ENCODE assay signal across 10 mouse cellular contexts in genomic region chrX:36489506-36489905, GRCm38 (mm10). TPM values are rescaled to one million over a fixed set of nuclear protein-coding genes. Genes with fewer than 3 reads are reported as not detected.
DNase-seq lines count a peak whose midpoint lies in the region; ATAC-seq and TF ChIP-seq lines count a peak whose summit lies in the region.
"Had no signal": no experiment of that assay in that cellular context is flagged by ENCODE, and none has a peak within 500 bp of the region (broad histone marks: within the 10 kb centered on the region; RNA-seq: fewer than 3 reads in every experiment).

No protein-coding gene starts in this region.

- H3K9me3 ChIP-seq in kidney, postnatal 0 days (replicated peaks; ENCODE audit: low read length) = no peaks in the 10 kb centered on the region
- no peaks in the 10 kb centered on the region for H3K9me3 ChIP-seq in kidney, embryonic 16.5 days (ENCODE audit: low read length)
- H3K9me3 ChIP-seq in E14TG2a.4 (ENCODE audit: low read length) = no peaks in the 10 kb centered on the region
- H3K9me3 ChIP-seq: forebrain, embryonic 15.5 days; limb, embryonic 15.5 days had no signal

- no peaks in the 10 kb centered on the region for H3K27me3 ChIP-seq in kidney, postnatal 0 days (ENCODE audit: insufficient read depth, low read length)
- no peaks in the 10 kb centered on the region for H3K27me3 ChIP-seq in kidney, embryonic 16.5 days (ENCODE audit: insufficient read depth, low read length)
- H3K27me3 ChIP-seq in E14TG2a.4 (ENCODE audit: insufficient read depth, low read length) = no peaks in the 10 kb centered on the region
- H3K27me3 ChIP-seq: forebrain, embryonic 15.5 days; limb, embryonic 15.5 days had no signal

- no peaks in the 10 kb centered on the region for H3K36me3 ChIP-seq in kidney, postnatal 0 days (ENCODE audit: insufficient read depth, low read length)
- no peaks in the 10 kb centered on the region for H3K36me3 ChIP-seq in kidney, embryonic 16.5 days (ENCODE audit: insufficient read depth, low read length)
- H3K36me3 ChIP-seq in E14TG2a.4 (ENCODE audit: insufficient read depth, low read length) = no peaks in the 10 kb centered on the region
- H3K36me3 ChIP-seq: forebrain, embryonic 15.5 days; limb, embryonic 15.5 days had no signal

- H3K27ac ChIP-seq in kidney, postnatal 0 days = no peak overlapping the region
- H3K27ac ChIP-seq in kidney, embryonic 16.5 days (ENCODE audit: low read length) = no peak overlapping the region
- H3K27ac ChIP-seq: forebrain, embryonic 15.5 days; limb, embryonic 15.5 days had no signal

- no peaks in the 10 kb centered on the region for H3K4me1 ChIP-seq in kidney, postnatal 0 days (replicated peaks; ENCODE audit: insufficient read depth, low read length)
- no peaks in the 10 kb centered on the region for H3K4me1 ChIP-seq in kidney, embryonic 16.5 days (ENCODE audit: insufficient read depth, low read length)
- H3K4me1 ChIP-seq in E14TG2a.4 (replicated peaks; ENCODE audit: low read depth, low read length) = no peaks in the 10 kb centered on the region
- H3K4me1 ChIP-seq: forebrain, embryonic 15.5 days; limb, embryonic 15.5 days had no signal

- TF ChIP-seq CTCF in kidney, postnatal 0 days (IDR thresholded peaks at IDR 0.05; ENCODE audit: low read depth) = peak; percentile 61
- peak; percentile 47 for TF ChIP-seq CTCF in E14TG2a.4 (conservative IDR thresholded peaks at IDR 0.05; ENCODE audit: low read length)

- peak; percentile 21 for DNase-seq in kidney, postnatal 0 days (ENCODE audit: low spot score)
- DNase-seq in A20 (ENCODE audit: low read depth, low spot score) = peak; percentile 23
- peak; percentile 18 for DNase-seq in forelimb bud, embryonic 11.5 days (ENCODE audit: low read depth, low spot score)
- no peak for DNase-seq in right cerebral cortex, adult 18-20 months
- no peak for DNase-seq in cerebellum, adult 11 months

- ATAC-seq in kidney, postnatal 0 days (replicated peaks; ENCODE audit: low FRiP score, low read depth) = no peak
- ATAC-seq in kidney, embryonic 16.5 days (ENCODE audit: low FRiP score, low TSS enrichment) = no peak
- ATAC-seq: forebrain, embryonic 15.5 days had no signal

- no peak overlapping the region for H3K4me3 ChIP-seq in kidney, postnatal 0 days (replicated peaks; ENCODE audit: low read depth, low read length)
- no peak overlapping the region for H3K4me3 ChIP-seq in kidney, embryonic 16.5 days (ENCODE audit: low read length)
- H3K4me3 ChIP-seq in E14TG2a.4 (replicated peaks; ENCODE audit: low read length) = no peak overlapping the region
- H3K4me3 ChIP-seq: forebrain, embryonic 15.5 days; limb, embryonic 15.5 days had no signal

- no peak overlapping the region for H3K4me2 ChIP-seq in kidney, postnatal 0 days (ENCODE audit: low read length)
- H3K4me2 ChIP-seq in kidney, embryonic 16.5 days (replicated peaks; ENCODE audit: low read depth, low read length) = no peak overlapping the region
- H3K4me2 ChIP-seq: forebrain, embryonic 15.5 days; limb, embryonic 15.5 days had no signal

- 23% methylated on average over 3 of the region's 3 CpGs for WGBS in kidney, postnatal 0 days
- 31% methylated on average over 3 of the region's 3 CpGs for WGBS in kidney, embryonic 16.5 days

- no peak overlapping the region for H3K9ac ChIP-seq in kidney, postnatal 0 days (ENCODE audit: low read depth, low read length)
- no peak overlapping the region for H3K9ac ChIP-seq in kidney, embryonic 16.5 days (replicated peaks; ENCODE audit: low read length)
- H3K9ac ChIP-seq: forebrain, embryonic 15.5 days; limb, embryonic 15.5 days had no signal

RNA-seq across cellular contexts. Expression of gene Gm14569, which starts 2.1 kb away (rescaled TPM):
- polyA plus RNA-seq in kidney, postnatal 0 days (2015; fragmentation: Nextera tagmentation; extraction: Ambion mirVana) = not detected in 2 replicates
- not detected in 2 replicates for polyA plus RNA-seq in kidney, embryonic 16.5 days (2015; fragmentation: Nextera tagmentation; extraction: Ambion mirVana)
- polyA plus RNA-seq: forebrain, embryonic 15.5 days; heart, embryonic 14.5 days; limb, embryonic 15.5 days had no signal

Comparison
In these comparisons a context has a peak if more than half of its experiments do, and no peak if none do; other contexts are left out.
1. DNase-seq: peak in kidney, postnatal 0 days (single experiment), A20 (single experiment) and forelimb bud, embryonic 11.5 days (single experiment); none in right cerebral cortex, adult 18-20 months (single experiment) and cerebellum, adult 11 months (single experiment).